Mouse (Mus musculus) ES-E14 (cell line): ENCODE measurements at regions not wholly inside any gene's neighbourhood (a gene's known extent, or its start where the extent isn't known, plus 50 kb on each side); places are given as distances from the start of the nearest gene placed in this dataset.

Source experiments
- DNase-seq: peaks from one replicate; pipeline ENCODE4 v3.0.0-alpha.2; 2013; ENCODE audit warnings: low read depth, low spot score
- H3K27ac ChIP-seq: 2 replicates; pipeline ENCODE4 v1.5.1; 2012; ENCODE audit warnings: low read depth, mild to moderate bottlenecking, low read length, moderate library complexity, mixed read lengths; ENCODE audit not compliant: poor library complexity, insufficient read depth, severe bottlenecking
- H3K36me3 ChIP-seq: 2 replicates; pipeline ENCODE4 v1.6.1; 2012; ENCODE audit warnings: mild to moderate bottlenecking, low read length, moderate library complexity, mixed read lengths; ENCODE audit not compliant: control insufficient read depth, poor library complexity, insufficient read depth, severe bottlenecking
- H3K4me1 ChIP-seq, 2 experiments: fragments of 150-350 bp in 1 of 2; sonication (generic) in 1 of 2; 2 replicates each; pipeline ENCODE4 v1.6.1; 2012; ENCODE audit warnings: low read length in 2 of 2, mild to moderate bottlenecking in 1 of 2, mixed read lengths in 1 of 2; ENCODE audit not compliant: control insufficient read depth in 2 of 2, insufficient read depth in 2 of 2, poor library complexity in 1 of 2
- H3K4me3 ChIP-seq, 2 experiments: fragments of 150-350 bp in 1 of 2; sonication (generic) in 1 of 2; 2 replicates each; pipeline ENCODE4 v1.5.1; 2012; ENCODE audit warnings: low read length in 2 of 2, low read depth in 1 of 2, mild to moderate bottlenecking in 1 of 2, mixed read lengths in 1 of 2; ENCODE audit not compliant: insufficient read depth in 1 of 2, poor library complexity in 1 of 2, severe bottlenecking in 1 of 2
- H3K9ac ChIP-seq: 2 replicates; pipeline ENCODE4 v1.6.1; 2012; ENCODE audit warnings: low read depth, mild to moderate bottlenecking, low read length, mixed read lengths; ENCODE audit not compliant: poor library complexity, insufficient read depth, severe bottlenecking
- H3K9me3 ChIP-seq: fragments of 150-350 bp; sonication (generic); 2 replicates; pipeline ENCODE4 v1.6.1; 2012; ENCODE audit warnings: low read depth, mild to moderate bottlenecking, low read length; ENCODE audit not compliant: control insufficient read depth, insufficient read depth
- CHD2 ChIP-seq: IDR thresholded peaks from 2 replicates; pipeline ENCODE4 v1.6.1; 2014; ENCODE audit warnings: mild to moderate bottlenecking, low read depth, low read length, inconsistent platforms
- HCFC1 ChIP-seq: IDR thresholded peaks from 2 replicates; pipeline ENCODE4 v1.6.1; 2012; ENCODE audit warnings: low read length, inconsistent platforms, borderline replicate concordance; ENCODE audit not compliant: insufficient read depth
- MAFK ChIP-seq: IDR thresholded peaks from 2 replicates; pipeline ENCODE4 v1.6.1; 2014; ENCODE audit warnings: mild to moderate bottlenecking, low read depth, low read length, inconsistent platforms; ENCODE audit not compliant: insufficient read depth
- ZC3H11A ChIP-seq: IDR thresholded peaks from 2 replicates; pipeline ENCODE4 v1.6.1; 2012; ENCODE audit warnings: low read depth, mild to moderate bottlenecking, inconsistent platforms, low read length, borderline replicate concordance
- ZNF384 ChIP-seq: IDR thresholded peaks from 2 replicates; pipeline ENCODE4 v1.6.1; 2012; ENCODE audit warnings: low read depth, low read length, inconsistent platforms
- in situ Hi-C, 2 experiments: fragments of 600-800 bp; cut with MboI; formaldehyde crosslinking; loops; one replicate each; pipeline ENCODE4 v1.15.1; 2025; ENCODE audit warnings: low sequenced_read_pairs in 2 of 2, inconsistent platforms in 1 of 2; ENCODE audit not compliant: unreplicated experiment in 2 of 2

- DNase-seq: no peak
- no peak overlapping the region for H3K4me3 ChIP-seq
- H3K36me3 ChIP-seq: no peaks in the 10 kb centered on the region
- no peaks in the 10 kb centered on the region for H3K9me3 ChIP-seq
- TF ChIP-seq HCFC1: no peak
- no peak for TF ChIP-seq ZNF384
- TF ChIP-seq ZC3H11A: no peak
- no peak for TF ChIP-seq CHD2
- no peak for TF ChIP-seq MAFK
- in situ Hi-C loops: no loop called here
- no peak overlapping the region for H3K27ac ChIP-seq
- H3K4me1 ChIP-seq: no peaks in the 10 kb centered on the region
- no peak overlapping the region for H3K9ac ChIP-seq
These were observed 236.6 kb upstream of the Gk2 start for GRCm38 (mm10) chr5:97693333-97693940.

DNA sequence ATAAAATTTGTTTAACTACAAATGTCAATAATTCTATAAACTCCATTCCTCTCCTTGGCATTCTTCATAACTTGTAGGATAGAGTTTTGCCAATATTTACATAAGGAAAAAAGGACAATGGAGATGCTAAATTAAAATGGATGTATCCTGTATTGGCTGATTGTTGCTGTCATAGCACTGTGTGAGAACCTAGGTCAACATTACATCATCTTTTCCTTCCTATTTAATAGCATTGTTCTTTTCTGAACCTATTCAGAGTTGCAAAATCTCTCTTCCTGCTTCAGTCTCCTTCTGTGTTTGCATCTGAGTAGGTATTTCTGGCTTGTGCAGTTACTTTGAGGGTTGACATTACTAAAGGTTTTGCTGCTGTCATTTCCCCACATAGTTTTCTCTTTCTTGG is 228.6 kb upstream of the Gk2 start:
- TF ChIP-seq ZNF384: no peak
- no peak for TF ChIP-seq ZC3H11A
- no peak for TF ChIP-seq HCFC1
- TF ChIP-seq CHD2: no peak
- no peak for TF ChIP-seq MAFK
- DNase-seq: no peak

GRCm38 (mm10) chr5:97684592-97685258 is 227.9 kb upstream of the Gk2 start:
- no peak overlapping the region for H3K27ac ChIP-seq
- in situ Hi-C loops: no loop called here
- no peaks in the 10 kb centered on the region for H3K9me3 ChIP-seq
- H3K9ac ChIP-seq: no peak overlapping the region
- no peak for DNase-seq
- TF ChIP-seq MAFK (no peak), ZNF384 (no peak), HCFC1 (no peak), ZC3H11A (no peak), CHD2 (no peak)
- H3K4me1 ChIP-seq: no peaks in the 10 kb centered on the region
- H3K36me3 ChIP-seq: no peaks in the 10 kb centered on the region
- no peak overlapping the region for H3K4me3 ChIP-seq

More for the DNA sequence above, 228.6 kb upstream of the Gk2 start:
- H3K4me1 ChIP-seq: no peaks in the 10 kb centered on the region
- H3K4me3 ChIP-seq: no peak overlapping the region
- no peak overlapping the region for H3K27ac ChIP-seq
- no peaks in the 10 kb centered on the region for H3K9me3 ChIP-seq
- in situ Hi-C loops: no loop called here
- H3K36me3 ChIP-seq: no peaks in the 10 kb centered on the region
- no peak overlapping the region for H3K9ac ChIP-seq

DNA sequence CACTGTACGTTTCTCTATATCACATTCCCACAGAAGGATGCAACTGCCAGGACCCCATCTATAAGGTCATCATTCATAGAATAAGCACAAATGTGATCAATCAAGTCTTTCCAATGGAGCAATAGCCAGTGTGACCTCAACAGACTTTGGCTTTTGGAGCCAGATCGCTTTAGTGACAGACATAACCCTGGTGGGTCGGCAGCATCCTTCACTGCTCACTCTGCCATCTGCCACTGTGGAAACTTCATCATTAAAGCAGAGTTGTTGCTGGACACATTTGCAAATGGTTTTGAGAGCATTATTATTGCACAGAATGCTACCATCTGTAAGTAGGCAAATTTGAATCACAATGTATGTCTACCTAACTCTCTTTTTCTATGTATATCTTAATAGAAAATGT is 212.9 kb upstream of the Gk2 start:
- Histone ChIP-seq H3K9ac (no peak overlapping the region), H3K9me3 (no peaks in the 10 kb centered on the region), H3K4me1 (no peaks in the 10 kb centered on the region), H3K27ac (no peak overlapping the region), H3K4me3 (no peak overlapping the region), H3K36me3 (no peaks in the 10 kb centered on the region)
- in situ Hi-C loops: no loop called here
- DNase-seq: no peak
- TF ChIP-seq HCFC1 (no peak), MAFK (no peak)
